Mouse (Mus musculus): ENCODE measurements around the gene E130116L18Rik.

DNA sequence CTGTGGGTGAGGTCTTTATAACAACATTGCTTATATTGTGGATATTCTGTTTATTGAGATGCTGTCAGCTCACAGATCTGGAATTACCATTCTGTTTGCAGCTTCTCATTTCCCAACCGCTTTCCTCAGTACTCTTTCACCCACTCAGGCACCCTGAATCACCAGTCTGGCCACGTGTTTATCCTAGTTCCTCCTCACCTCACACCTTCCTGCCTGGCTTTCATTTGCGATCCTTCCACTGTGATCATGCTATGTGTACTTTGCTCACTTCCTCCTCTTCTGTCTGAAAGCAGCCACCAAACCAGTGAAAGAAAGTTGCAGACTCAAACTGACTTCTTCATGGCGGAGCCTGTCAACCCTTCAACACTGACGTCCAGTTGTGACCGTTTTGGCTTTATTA, 20.1 kb upstream of the E130116L18Rik start:
- TF ChIP-seq HCFC1 (IDR thresholded peaks at IDR 0.05; ENCODE audit: borderline replicate concordance, insufficient read depth, low read length) = no peak
- TF ChIP-seq CHD2 (IDR thresholded peaks at IDR 0.05; ENCODE audit: low read depth, low read length) = no peak
- no peak for TF ChIP-seq MAFK (IDR thresholded peaks at IDR 0.05; ENCODE audit: insufficient read depth, low read depth, low read length)
- TF ChIP-seq ZC3H11A (IDR thresholded peaks at IDR 0.05; ENCODE audit: borderline replicate concordance, low read depth, low read length) = no peak
